Mouse (Mus musculus) bone marrow, adult 2 months (tissue): ENCODE results near the gene Lgalsl. TPM values are rescaled to one million over a fixed set of nuclear protein-coding genes. Genes with fewer than 3 reads are reported as not detected.

Source experiments
- H3K27ac ChIP-seq: fragments of 200-500 bp; 2 replicates; pipeline ENCODE4 v1.5.1; 2012; ENCODE audit warnings: low read depth, mild to moderate bottlenecking, control low read depth, inconsistent platforms, low read length; ENCODE audit not compliant: control insufficient read depth, poor library complexity, insufficient read depth
- H3K4me1 ChIP-seq: fragments of 200-500 bp; 2 replicates; pipeline ENCODE4 v1.6.1; 2011; ENCODE audit warnings: low read length; ENCODE audit not compliant: control insufficient read depth, insufficient read depth
- H3K4me3 ChIP-seq: fragments of 200-500 bp; replicated peaks from 2 replicates; pipeline ENCODE3; 2011; ENCODE audit warnings: mild to moderate bottlenecking, low read depth, low read length, control low read depth; ENCODE audit not compliant: control insufficient read depth
- CTCF ChIP-seq: fragments of 200-500 bp; IDR thresholded peaks from 2 replicates; pipeline ENCODE4 v1.5.1; 2011; ENCODE audit warnings: low read length, control low read depth; ENCODE audit not compliant: control insufficient read depth, insufficient read depth
- POLR2A ChIP-seq: fragments of 200-500 bp; IDR thresholded peaks from 2 replicates; pipeline ENCODE4 v1.6.1; 2011; ENCODE audit warnings: low read depth, mild to moderate bottlenecking, control low read depth, low read length, borderline replicate concordance; ENCODE audit not compliant: control insufficient read depth
- WGBS: fragments of 180-500 bp; shearing (Covaris S2); methylation state at CpG from one replicate; pipeline ENCODE4 v1.1.7; 2018; 5-methylcytosine and 5-hydroxymethylcytosine counted together
- polyA plus RNA-seq: library from polyadenylated mRNA; stranded (reverse); fragments of >200 nt; gene quantifications from 2 replicates; pipeline ENCODE4 v1.2.4, GENCODE M21; 2011; ENCODE audit warnings: low replicate concordance; ENCODE audit not compliant: missing spikeins, insufficient read depth, insufficient read length

Gene Lgalsl
- polyA plus RNA-seq, 1 experiment = 12.2 TPM

DNA sequence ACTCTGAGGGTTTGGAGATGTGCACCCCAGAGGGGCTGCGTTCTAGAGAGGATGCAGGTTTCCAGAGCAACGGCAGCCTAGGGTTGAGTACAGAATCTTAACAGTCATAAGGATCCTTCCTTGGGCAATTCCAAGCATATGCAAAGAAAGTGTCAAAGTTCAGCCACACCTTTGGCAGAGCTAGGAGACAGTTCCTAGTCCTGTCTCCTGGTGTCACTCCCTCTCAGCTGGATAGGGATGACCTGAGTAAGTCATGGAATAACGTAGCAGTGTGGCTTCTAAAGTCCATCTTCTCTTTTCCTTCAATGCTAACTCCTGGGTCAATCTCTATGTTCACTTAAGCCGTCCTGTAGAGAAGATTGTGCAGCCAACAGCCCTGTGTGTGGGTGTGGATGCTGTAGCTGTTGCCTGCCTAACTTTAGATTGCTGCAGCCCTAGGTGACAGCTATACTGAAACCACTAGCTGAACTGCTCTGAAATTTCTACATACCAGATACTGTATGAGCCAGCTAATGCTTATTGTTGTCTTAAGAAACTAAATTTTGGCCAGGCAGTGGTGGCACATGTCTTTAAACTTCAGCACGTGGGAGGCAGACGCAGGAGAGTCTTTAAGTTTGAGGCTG, 16.8 kb downstream of the Lgalsl start:
- Histone ChIP-seq H3K4me3 (no peak overlapping the region), H3K27ac (no peak overlapping the region), H3K4me1 (no peaks in the 10 kb centered on the region)
- TF ChIP-seq POLR2A (no peak), CTCF (no peak)
- 80% methylated on average over 6 of the region's 6 CpGs for WGBS

DNA sequence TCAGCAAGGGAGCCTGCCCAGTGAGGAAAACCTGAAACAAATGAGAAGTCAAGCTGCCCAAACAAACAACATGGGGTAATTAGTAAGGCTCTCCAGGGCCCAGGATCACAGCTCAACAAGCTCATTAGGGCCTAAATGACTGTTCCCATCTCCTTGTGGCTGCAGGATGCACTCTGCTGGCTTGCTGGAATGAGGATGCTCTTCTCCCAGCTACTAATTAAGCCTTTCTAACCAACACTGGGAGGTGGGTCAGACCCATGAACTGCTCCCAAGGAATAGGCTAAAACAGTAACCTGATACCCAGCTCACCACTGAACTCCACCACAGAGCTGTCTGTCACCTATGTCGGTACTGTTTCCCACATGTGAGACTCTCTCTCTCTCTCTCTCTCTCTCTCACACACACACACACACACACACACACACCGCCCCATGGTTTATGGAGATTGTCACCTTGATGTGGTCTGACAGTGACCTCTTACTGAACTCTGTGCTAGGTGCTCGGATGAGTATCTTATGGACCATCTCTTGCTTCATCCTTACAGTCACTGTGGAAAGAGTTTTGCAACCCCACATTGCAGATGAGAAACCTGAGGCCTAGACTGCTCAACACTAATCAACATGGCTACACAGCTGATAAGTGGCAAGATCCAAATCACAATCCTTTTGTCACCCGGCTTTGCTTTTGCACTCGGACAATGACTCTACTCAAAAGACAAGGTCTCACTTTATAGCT, 18.5 kb downstream of the Lgalsl start:
- no peak for TF ChIP-seq POLR2A
- no peak for TF ChIP-seq CTCF
- Histone ChIP-seq H3K4me1 (no peaks in the 10 kb centered on the region), H3K27ac (no peak overlapping the region), H3K4me3 (no peak overlapping the region)
- 72% methylated on average over 5 of the region's 5 CpGs for WGBS

DNA sequence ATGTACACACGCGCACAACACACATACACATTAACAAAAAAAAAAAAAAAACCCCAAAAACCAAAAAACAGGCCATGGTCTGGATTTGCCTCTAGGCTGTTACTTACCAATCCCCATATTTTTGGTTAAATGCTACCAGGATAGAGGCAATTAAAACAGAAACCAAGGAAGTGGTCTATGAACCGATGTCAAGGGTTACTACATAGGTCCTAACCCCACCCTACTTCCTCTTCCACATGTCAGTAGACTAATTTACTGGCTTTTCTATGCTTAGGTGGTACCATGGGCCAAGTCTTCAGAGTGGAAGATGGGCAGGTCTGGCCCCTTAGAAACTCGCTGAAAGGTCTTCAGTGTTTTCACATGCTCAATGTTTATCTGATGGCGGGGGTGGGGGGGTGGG, 24.2 kb downstream of the Lgalsl start:
- no peaks in the 10 kb centered on the region; the same call in 1 of the 2 replicates for H3K4me1 ChIP-seq
- 56% methylated on average over 5 of the region's 5 CpGs for WGBS

DNA sequence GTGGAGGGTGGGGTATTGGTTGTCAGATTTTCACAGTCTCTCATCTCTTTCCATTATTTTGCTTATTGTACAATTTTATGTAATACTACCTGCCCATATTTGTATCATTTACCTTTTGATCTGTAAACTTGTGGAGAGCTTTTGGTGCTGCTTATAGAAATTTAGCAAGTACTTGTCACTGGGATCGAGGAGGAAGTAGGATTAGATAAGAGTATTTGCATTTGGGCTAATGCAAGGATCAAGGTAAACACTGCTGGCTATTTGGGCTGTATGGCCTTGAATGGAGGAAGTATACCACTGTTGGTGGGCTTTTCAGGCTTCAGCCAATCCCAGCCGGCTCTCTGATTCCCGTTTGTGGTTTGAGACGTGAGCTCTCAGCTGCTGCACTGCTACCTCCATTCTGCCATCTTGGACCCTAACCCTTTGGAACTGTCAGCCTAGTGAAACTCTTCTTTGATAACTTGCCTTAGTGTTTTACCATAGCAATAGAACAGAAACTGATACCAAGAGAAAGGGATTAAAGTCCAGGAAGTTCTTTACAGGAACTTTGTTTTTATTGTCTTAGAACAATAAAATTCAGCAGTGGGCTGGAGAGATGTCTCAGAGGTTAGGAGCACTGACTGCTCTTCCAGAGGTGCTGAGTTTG, 25.1 kb downstream of the Lgalsl start:
- no peak overlapping the region for H3K27ac ChIP-seq
- 67% methylated on average over 4 of the region's 4 CpGs for WGBS

More for the DNA sequence above, 24.2 kb downstream of the Lgalsl start:
- no peak overlapping the region for H3K27ac ChIP-seq
- no peak for TF ChIP-seq CTCF
- TF ChIP-seq POLR2A = no peak
- H3K4me3 ChIP-seq = no peak overlapping the region

DNA sequence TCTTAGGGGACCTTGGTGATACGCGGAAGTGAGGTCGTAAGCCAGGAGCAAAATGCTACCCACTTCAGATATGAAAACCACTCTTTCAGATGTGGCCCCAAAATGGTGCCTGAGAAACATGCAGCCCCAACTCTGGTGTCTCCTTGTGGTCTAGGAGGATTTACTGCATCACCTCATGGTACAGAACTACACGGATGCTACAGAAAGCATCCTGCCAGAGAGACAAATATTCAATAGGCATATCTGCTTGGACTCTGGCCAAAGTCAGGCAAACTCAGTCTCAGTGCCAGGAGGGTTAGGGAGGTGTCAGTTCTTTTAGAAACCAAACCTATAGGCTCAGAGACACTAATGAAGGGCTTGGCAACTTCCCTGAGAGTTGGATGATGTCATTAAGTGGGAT, 26.4 kb downstream of the Lgalsl start:
- WGBS = 87% methylated on average over 4 of the region's 4 CpGs
- Histone ChIP-seq H3K4me1 (no peaks in the 10 kb centered on the region; the same call in 1 of the 2 replicates), H3K27ac (no peak overlapping the region), H3K4me3 (no peak overlapping the region)
- TF ChIP-seq POLR2A = no peak

More for the DNA sequence above, 25.1 kb downstream of the Lgalsl start:
- no peak overlapping the region for H3K4me3 ChIP-seq
- TF ChIP-seq POLR2A (no peak), CTCF (no peak)
- no peaks in the 10 kb centered on the region; the same call in 1 of the 2 replicates for H3K4me1 ChIP-seq

DNA sequence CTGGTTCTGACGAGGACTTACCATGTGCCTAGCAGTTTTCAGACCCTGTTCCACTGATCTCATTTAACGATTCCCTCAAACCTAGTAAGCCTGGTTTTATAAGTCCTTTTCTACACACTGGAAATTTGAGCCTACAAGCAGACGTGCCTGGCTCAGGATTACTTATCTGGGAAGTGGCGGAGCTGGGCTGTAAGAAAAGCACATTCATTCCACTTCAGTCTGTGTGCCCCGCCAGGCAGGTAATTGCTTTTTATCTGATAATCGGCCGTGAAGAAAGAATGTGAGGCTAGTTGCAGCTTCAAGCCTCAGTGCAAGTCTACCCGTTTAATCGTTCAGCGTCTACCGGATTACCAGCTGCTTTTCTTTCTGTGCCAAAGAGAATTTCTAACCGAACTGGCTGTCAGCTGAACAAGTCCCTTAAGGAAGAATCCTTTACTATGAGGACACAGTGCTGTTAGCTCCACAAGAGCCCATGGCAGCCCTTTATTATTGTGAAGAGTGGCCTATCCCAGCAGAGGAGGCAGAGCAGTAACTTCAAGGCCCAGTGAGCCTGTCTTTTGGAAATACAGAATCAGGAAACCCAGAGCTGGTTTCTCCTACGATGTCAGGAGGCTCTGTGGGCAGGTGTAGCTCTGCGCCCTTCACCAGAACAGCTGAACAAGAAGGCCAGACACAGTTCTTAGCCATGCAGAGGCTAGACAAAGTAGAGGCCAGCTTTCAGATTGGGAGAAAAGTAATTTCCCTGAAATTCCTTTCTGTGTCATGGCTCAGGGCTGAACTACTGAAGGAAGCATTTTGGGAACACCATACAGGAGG, 30.4 kb downstream of the Lgalsl start:
- no peak overlapping the region for H3K4me3 ChIP-seq
- H3K27ac ChIP-seq = no peak overlapping the region
- H3K4me1 ChIP-seq = no peaks in the 10 kb centered on the region; the same call in 1 of the 2 replicates
- WGBS = 79% methylated on average over 14 of the region's 14 CpGs
- TF ChIP-seq POLR2A = no peak
- no peak for TF ChIP-seq CTCF

DNA sequence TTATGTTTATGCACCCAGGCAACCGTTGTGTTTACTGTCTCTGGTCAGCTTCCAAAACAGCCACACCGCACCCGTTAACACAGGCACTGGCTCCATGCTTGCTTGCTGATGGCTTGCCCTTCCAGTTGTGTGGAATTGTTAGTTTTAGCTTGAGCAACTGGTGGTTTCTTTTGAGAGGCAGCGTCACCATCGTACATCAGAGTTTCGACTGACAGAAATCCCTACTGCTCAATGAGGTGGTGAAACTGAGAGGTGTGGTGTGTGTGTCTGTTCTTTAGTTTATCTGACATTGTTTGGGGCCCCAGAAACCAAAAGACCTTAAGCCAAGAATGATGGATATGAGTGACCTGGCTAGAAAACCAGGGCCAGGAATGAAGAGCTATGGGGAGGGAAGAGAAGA, 33.0 kb downstream of the Lgalsl start:
- Histone ChIP-seq H3K4me1 (no peaks in the 10 kb centered on the region; the same call in 1 of the 2 replicates), H3K4me3 (no peak overlapping the region), H3K27ac (no peak overlapping the region)
- no peak for TF ChIP-seq CTCF
- TF ChIP-seq POLR2A = no peak
- WGBS = 89% methylated on average over 6 of the region's 6 CpGs

DNA sequence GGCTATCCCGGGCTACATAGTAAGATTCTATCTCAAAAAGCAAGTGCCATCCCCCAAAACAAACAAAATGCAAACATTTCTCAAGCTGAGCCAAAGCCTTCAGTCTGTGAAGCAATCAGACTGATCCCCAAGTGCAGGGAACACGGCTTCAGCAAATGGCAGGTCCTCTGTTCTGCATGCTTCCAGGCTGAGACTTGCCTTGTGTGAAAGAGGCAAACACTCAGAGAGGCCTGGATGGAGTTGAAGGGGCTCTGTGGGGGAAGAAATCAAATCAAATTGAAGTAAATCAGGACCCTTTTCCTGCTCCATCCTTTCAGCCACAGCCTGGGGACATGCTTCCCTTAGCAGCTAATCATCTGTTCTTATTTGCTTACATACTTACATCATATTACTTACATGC, 35.4 kb downstream of the Lgalsl start:
- TF ChIP-seq CTCF = no peak
- TF ChIP-seq POLR2A = no peak
- WGBS = 60% methylated on average over 2 of the region's 2 CpGs
- Histone ChIP-seq H3K4me3 (no peak overlapping the region), H3K4me1 (no peaks in the 10 kb centered on the region; the same call in 1 of the 2 replicates), H3K27ac (no peak overlapping the region)
